Comparison of ENCODE assay signal across 23 mouse cellular contexts in the genomic region with DNA sequence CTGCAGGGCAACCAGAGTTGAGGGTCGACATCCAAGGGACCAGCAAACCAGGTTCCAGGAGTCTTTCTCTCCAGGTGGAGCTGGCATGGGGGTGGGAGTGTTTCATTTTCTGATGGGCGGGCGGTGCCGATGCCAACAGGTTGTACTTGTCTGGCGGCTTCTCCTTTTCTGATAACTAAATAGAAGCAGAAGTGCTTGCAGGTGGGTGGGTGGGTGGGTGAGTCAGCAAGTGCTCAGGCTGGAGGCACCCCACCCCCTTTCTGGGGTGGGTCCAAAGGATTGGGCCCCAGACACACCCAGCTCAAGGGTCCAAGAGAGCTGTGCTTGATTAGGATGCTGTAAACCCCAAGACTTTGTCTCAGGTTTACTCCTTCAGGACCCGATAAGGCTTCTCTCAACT. TPM values are rescaled to one million over a fixed set of nuclear protein-coding genes. Genes with fewer than 3 reads are reported as not detected.
DNase-seq lines count a peak whose midpoint lies in the region; ATAC-seq and TF ChIP-seq lines count a peak whose summit lies in the region.
"Had no signal": no experiment of that assay in that cellular context is flagged by ENCODE, and none has a peak within 500 bp of the region (broad histone marks: within the 10 kb centered on the region; RNA-seq: fewer than 3 reads in every experiment).

No protein-coding gene starts in this region.

- H3K27me3 ChIP-seq in lung, embryonic 14.5 days (ENCODE audit: insufficient read depth, low read length) = no peaks in the 10 kb centered on the region
- H3K27me3 ChIP-seq in stomach, postnatal 0 days (ENCODE audit: control insufficient read depth, insufficient read depth, low read length) = no peaks in the 10 kb centered on the region
- H3K27me3 ChIP-seq in limb, embryonic 10.5 days (ENCODE audit: low read depth, poor library complexity, severe bottlenecking) = 0 out of 2 replicates have a peak, but pooled peaks cover 4% of the 10 kb centered on the region
- H3K27me3 ChIP-seq: forebrain, embryonic 13.5 days; heart, embryonic 15.5 days; hindbrain, embryonic 15.5 days had no signal

- H3K36me3 ChIP-seq in lung, embryonic 14.5 days (ENCODE audit: insufficient read depth) = peaks cover 11% of the 10 kb centered on the region; the same call in 1 of the 2 replicates
- H3K36me3 ChIP-seq in stomach, postnatal 0 days (ENCODE audit: control insufficient read depth, insufficient read depth, low read length) = peaks cover 16% of the 10 kb centered on the region
- H3K36me3 ChIP-seq in limb, embryonic 10.5 days = no peaks in the 10 kb centered on the region
- H3K36me3 ChIP-seq: G1E; hindbrain, embryonic 15.5 days had no signal

- H3K4me3 ChIP-seq in lung, embryonic 14.5 days (ENCODE audit: low read depth, low read length) = no peak overlapping the region
- no peak overlapping the region for H3K4me3 ChIP-seq in brown adipose tissue, adult 24 weeks (ENCODE audit: insufficient read depth, low read depth, low read length)
- H3K4me3 ChIP-seq in stomach, postnatal 0 days (ENCODE audit: low read depth, low read length) = no peak overlapping the region
- no peak overlapping the region for H3K4me3 ChIP-seq in limb, embryonic 10.5 days
- H3K4me3 ChIP-seq: erythroblast, embryonic 14.5 days; forebrain, embryonic 13.5 days; heart, embryonic 15.5 days; hindbrain, embryonic 15.5 days; layer of hippocampus, adult 2 months; midbrain, embryonic 10.5 days had no signal

- no peak overlapping the region for H3K9ac ChIP-seq in lung, embryonic 14.5 days
- H3K9ac ChIP-seq in stomach, postnatal 0 days (ENCODE audit: low read length) = no peak overlapping the region
- H3K9ac ChIP-seq: forebrain, embryonic 13.5 days; heart, embryonic 15.5 days; hindbrain, embryonic 15.5 days; liver, postnatal 0 days had no signal

- H3K4me2 ChIP-seq in lung, embryonic 14.5 days = no peak overlapping the region
- no peak overlapping the region; the same call in 1 of the 2 replicates for H3K4me2 ChIP-seq in stomach, postnatal 0 days (replicated peaks; ENCODE audit: low read depth)
- H3K4me2 ChIP-seq: forebrain, embryonic 13.5 days; heart, embryonic 15.5 days; hindbrain, embryonic 15.5 days had no signal

- WGBS in lung, embryonic 14.5 days = 69% methylated on average over 6 of the region's 6 CpGs
- WGBS in stomach, postnatal 0 days = 60% methylated on average over 6 of the region's 6 CpGs
- WGBS in limb, embryonic 10.5 days = 94% methylated on average over 6 of the region's 6 CpGs

- DNase-seq in lung, embryonic 14.5 days = peak; percentile 56
- no peak for DNase-seq in lung, postnatal 14 days
- DNase-seq in lung, postnatal 36 days = peak; percentile 45
- peak; percentile 80 for DNase-seq in stomach, postnatal 0 days (ENCODE audit: low spot score)
- DNase-seq in testis, postnatal 14 days (ENCODE audit: low spot score) = no peak
- DNase-seq in limb, embryonic 10.5 days (ENCODE audit: low spot score) = no peak
- DNase-seq in right cerebral cortex, postnatal 10 days (ENCODE audit: low spot score in 2 of 2) = no peak
- DNase-seq: cerebellum, adult 8-10 months; gastrocnemius, postnatal 14 days; heart, adult 18-20 months; heart, postnatal 4 days; kidney, postnatal 10 days; liver, postnatal 0 days; retina, postnatal 1 day; right cerebral cortex, postnatal 4 days had no signal

- H3K4me1 ChIP-seq in lung, embryonic 14.5 days (ENCODE audit: insufficient read depth) = no peaks in the 10 kb centered on the region
- peaks cover 11% of the 10 kb centered on the region for H3K4me1 ChIP-seq in brown adipose tissue, adult 24 weeks (ENCODE audit: control insufficient read depth, insufficient read depth, insufficient read length, low read length)
- H3K4me1 ChIP-seq in stomach, postnatal 0 days (replicated peaks; ENCODE audit: control insufficient read depth, insufficient read depth) = peaks cover 2% of the 10 kb centered on the region; the same call in 1 of the 2 replicates
- peaks cover 2% of the 10 kb centered on the region; the same call in 1 of the 2 replicates for H3K4me1 ChIP-seq in limb, embryonic 10.5 days
- H3K4me1 ChIP-seq: forebrain, embryonic 13.5 days; heart, embryonic 15.5 days; hindbrain, embryonic 15.5 days; midbrain, embryonic 10.5 days had no signal

- ATAC-seq in lung, embryonic 14.5 days (ENCODE audit: insufficient read depth) = peak; percentile 43; the same call in 1 of the 2 replicates
- ATAC-seq in stomach, postnatal 0 days (ENCODE audit: low FRiP score, low TSS enrichment) = peak; percentile 67
- ATAC-seq: forebrain, embryonic 13.5 days; liver, postnatal 0 days had no signal

- no peak for TF ChIP-seq CTCF in lung, embryonic 14.5 days (IDR thresholded peaks at IDR 0.05; ENCODE audit: low read depth)
- no peak for TF ChIP-seq CTCF in stomach, postnatal 0 days (IDR thresholded peaks at IDR 0.05; ENCODE audit: low read depth)

- TF ChIP-seq EP300 in stomach, postnatal 0 days (optimal IDR thresholded peaks at IDR 0.05) = no peak

- no peaks in the 10 kb centered on the region for H3K9me3 ChIP-seq in lung, embryonic 14.5 days (ENCODE audit: low read depth, low read length)
- no peaks in the 10 kb centered on the region for H3K9me3 ChIP-seq in stomach, postnatal 0 days (ENCODE audit: control insufficient read depth, low read length)
- H3K9me3 ChIP-seq in limb, embryonic 10.5 days (replicated peaks) = no peaks in the 10 kb centered on the region
- H3K9me3 ChIP-seq: forebrain, embryonic 13.5 days; G1E; heart, embryonic 15.5 days; hindbrain, embryonic 15.5 days; midbrain, embryonic 10.5 days had no signal

- H3K27ac ChIP-seq in lung, embryonic 14.5 days (ENCODE audit: low read depth) = peak overlapping the region; percentile 33; the same call in 1 of the 2 replicates
- H3K27ac ChIP-seq in brown adipose tissue, adult 24 weeks (replicated peaks; ENCODE audit: low read depth, low read length) = peak overlapping the region; percentile 50
- H3K27ac ChIP-seq in stomach, postnatal 0 days (replicated peaks) = peak overlapping the region; percentile 81
- no peak overlapping the region for H3K27ac ChIP-seq in limb, embryonic 10.5 days
- H3K27ac ChIP-seq: forebrain, embryonic 13.5 days; heart, embryonic 15.5 days; hindbrain, embryonic 15.5 days; layer of hippocampus, adult 2 months; midbrain, embryonic 10.5 days had no signal

RNA-seq across cellular contexts. Expression of a gene that starts 11.6 kb away (rescaled TPM):
- 18.6 and 20.2 TPM in 2 replicates for polyA plus RNA-seq in lung, embryonic 14.5 days (2014; fragmentation: Nextera tagmentation; extraction: Ambion mirVana)
- polyA plus RNA-seq in brown adipose tissue, adult 24 weeks (2012; ENCODE audit: insufficient read depth, insufficient read length, missing spikeins) = 7.3 and 12.5 TPM in 2 replicates
- polyA plus RNA-seq in stomach, postnatal 0 days (2015; fragmentation: Nextera tagmentation; extraction: Ambion mirVana) = 62.4 and 67.3 TPM in 2 replicates
- 2.4 and 3.9 TPM in 2 replicates for polyA plus RNA-seq in limb, embryonic 10.5 days (2016; fragmentation: Nextera tagmentation; extraction: Ambion mirVana)
- polyA plus RNA-seq: G1E had no signal

RNA-seq across cellular contexts. Expression of a gene that starts 40.0 kb away (rescaled TPM):
- 7.3 and 8.0 TPM in 2 replicates for polyA plus RNA-seq in lung, embryonic 14.5 days (2014; fragmentation: Nextera tagmentation; extraction: Ambion mirVana)
- polyA plus RNA-seq in brown adipose tissue, adult 24 weeks (2012; ENCODE audit: insufficient read depth, insufficient read length, missing spikeins) = 2.0 and 3.0 TPM in 2 replicates
- 3.3 and 4.2 TPM in 2 replicates for polyA plus RNA-seq in stomach, postnatal 0 days (2015; fragmentation: Nextera tagmentation; extraction: Ambion mirVana)
- 7.1 and 7.9 TPM in 2 replicates for polyA plus RNA-seq in limb, embryonic 10.5 days (2016; fragmentation: Nextera tagmentation; extraction: Ambion mirVana)
- polyA plus RNA-seq: erythroblast, embryonic 14.5 days had no signal

Comparison
In these comparisons a context has a peak if more than half of its experiments do, and no peak if none do; other contexts are left out.
1. DNase-seq: peak in lung, embryonic 14.5 days (single experiment), lung, postnatal 36 days (single experiment) and stomach, postnatal 0 days (single experiment); none in lung, postnatal 14 days (single experiment), testis, postnatal 14 days (single experiment), limb, embryonic 10.5 days (single experiment) and right cerebral cortex, postnatal 10 days (0 of 2).